Mouse (Mus musculus): ENCODE measurements around the gene Thra.
A peak's percentile ranks its signal among the peaks of the same experiment; 100 is the strongest.
"Not testable (repeated sequence)": the region's sequence is repeated elsewhere in the genome, so short reads cannot be mapped to it uniquely, and the experiment has no call there.

Gene Thra

GRCm38 (mm10) chr11:98740393-98741050, at the start of gene Thra:
TSS of gene Thra (plus strand) at chr11:98740638.
- DNase-seq: peak; percentile 76

GRCm38 (mm10) chr11:98693201-98693600, 47.2 kb upstream of the Thra start:
- no peak for DNase-seq

GRCm38 (mm10) chr11:98693746-98694145, 46.7 kb upstream of the Thra start:
- no peak for DNase-seq

- DNase-seq: no peak
Observed at GRCm38 (mm10) chr11:98694301-98694700, 46.1 kb upstream of the Thra start.

GRCm38 (mm10) chr11:98695408-98695807, 45.0 kb upstream of the Thra start:
- no peak for DNase-seq

- DNase-seq: no peak
Observed at GRCm38 (mm10) chr11:98696454-98697216, 43.8 kb upstream of the Thra start.

GRCm38 (mm10) chr11:98697225-98697624, 43.2 kb upstream of the Thra start:
- DNase-seq: no peak

GRCm38 (mm10) chr11:98698849-98699640, 41.4 kb upstream of the Thra start:
- DNase-seq: no peak

GRCm38 (mm10) chr11:98699911-98700310, 40.5 kb upstream of the Thra start:
- peak; percentile 69 for DNase-seq

- no peak for DNase-seq
Observed at GRCm38 (mm10) chr11:98701213-98701670, 39.2 kb upstream of the Thra start, which contains the start of gene Csf3. TSS of gene Csf3 (plus strand) at chr11:98701263.

GRCm38 (mm10) chr11:98702323-98702722, 38.1 kb upstream of the Thra start:
- DNase-seq: no peak

- no peak for DNase-seq
Observed at GRCm38 (mm10) chr11:98705021-98705420, 35.4 kb upstream of the Thra start.

GRCm38 (mm10) chr11:98707401-98708281, 32.8 kb upstream of the Thra start:
- no peak for DNase-seq

GRCm38 (mm10) chr11:98708282-98708956, 32.0 kb upstream of the Thra start:
- DNase-seq: no peak

- peak; percentile 35 for DNase-seq
Observed at GRCm38 (mm10) chr11:98709001-98709741, 31.3 kb upstream of the Thra start.

GRCm38 (mm10) chr11:98710416-98711045, 29.9 kb upstream of the Thra start:
- peak; percentile 61 for DNase-seq

- no peak for DNase-seq
Observed at GRCm38 (mm10) chr11:98711046-98711434, 29.4 kb upstream of the Thra start.

GRCm38 (mm10) chr11:98712009-98712408, 28.4 kb upstream of the Thra start:
- DNase-seq: not testable (repeated sequence)

- no peak for DNase-seq
Observed at GRCm38 (mm10) chr11:98713703-98714102, 26.7 kb upstream of the Thra start.

- DNase-seq: no peak
Observed at GRCm38 (mm10) chr11:98715946-98716345, 24.5 kb upstream of the Thra start.

Data from right cerebral cortex, postnatal 25 days (tissue).